Mouse (Mus musculus) gastrocnemius, postnatal 4 days (tissue): ENCODE measurements at regions not wholly inside any gene's neighbourhood (a gene's known extent, or its start where the extent isn't known, plus 50 kb on each side); places are given as distances from the start of the nearest gene placed in this dataset.
"Not testable (repeated sequence)": the region's sequence is repeated elsewhere in the genome, so short reads cannot be mapped to it uniquely, and the experiment has no call there.

Experiments
- DNase-seq, 2 experiments: peaks; one replicate each; pipeline ENCODE4 v3.0.0; 2021 to 2022; ENCODE audit warnings: low spot score in 2 of 2, mixed read lengths in 2 of 2

- DNase-seq, result no peak
These were observed 112.7 kb upstream of the Grin3a start for GRCm38 (mm10) chr4:49958275-49958674.

GRCm38 (mm10) chr4:49956855-49957254 is 111.3 kb upstream of the Grin3a start:
- no peak for DNase-seq

GRCm38 (mm10) chr4:49946306-49946705 is 100.8 kb upstream of the Grin3a start:
- DNase-seq, result no peak

- DNase-seq, result no peak
These were observed 91.9 kb upstream of the Grin3a start for GRCm38 (mm10) chr4:49937471-49937870.

GRCm38 (mm10) chr4:49929636-49930035 is 84.1 kb upstream of the Grin3a start:
- not testable (repeated sequence) for DNase-seq

GRCm38 (mm10) chr4:49927045-49927444 is 81.5 kb upstream of the Grin3a start:
- DNase-seq, result no peak

GRCm38 (mm10) chr4:49914221-49914620 is 68.7 kb upstream of the Grin3a start:
- no peak for DNase-seq

- DNase-seq, result peak in 1 of 2 experiments; percentile 32
These were observed 68.1 kb upstream of the Grin3a start for GRCm38 (mm10) chr4:49913636-49914035.
